Mouse (Mus musculus) erythroid progenitor cell, adult 5-6 weeks (primary cell): ENCODE data around the gene Immp1l. TPM values are rescaled to one million over a fixed set of nuclear protein-coding genes. Genes with fewer than 3 reads are reported as not detected.

Experiments
- ATAC-seq: replicated peaks from 2 replicates; pipeline ENCODE4 v1.8.0; 2016; ENCODE audit warnings: moderate number of reproducible peaks, mild to moderate bottlenecking, moderate TSS enrichment, inconsistent platforms; ENCODE audit not compliant: poor library complexity, low FRiP score, severe bottlenecking
- total RNA-seq, 2 experiments: library from RNA; stranded (forward) in 1 of 2; stranded (reverse) in 1 of 2; fragments of 150-400 nt in 1 of 2; fragments of 186-747, 209-891 nt in 1 of 2; gene quantifications; 2 replicates each; pipeline versions ENCODE4 v1.2.3 to v1.2.4; 2015 to 2017; ENCODE audit warnings: low replicate concordance in 2 of 2

Gene Immp1l
- total RNA-seq (2015; ENCODE audit: low replicate concordance) (9.6 and 13.3 TPM in 2 replicates), total RNA-seq (2017; ENCODE audit: low replicate concordance) (12.0 and 17.7 TPM in 2 replicates)

- ATAC-seq: peak; percentile 97
These were observed at the start of gene Immp1l, which contains the start of gene Elp4 for GRCm38 (mm10) chr2:105903896-105904756. Immp1l (plus strand) TSS chr2:105904638. Elp4 (minus strand) TSS chr2:105904564.

- no peak for ATAC-seq
These were observed 49.7 kb upstream of the Immp1l start for GRCm38 (mm10) chr2:105854740-105855139.

GRCm38 (mm10) chr2:105873403-105873802 is 31.0 kb upstream of the Immp1l start:
- ATAC-seq: no peak

GRCm38 (mm10) chr2:105890816-105891215 is 13.6 kb upstream of the Immp1l start:
- ATAC-seq: no peak

- peak; percentile 73 for ATAC-seq
These were observed 314 bp downstream of the Immp1l start for GRCm38 (mm10) chr2:105904757-105905146.

GRCm38 (mm10) chr2:105908351-105908750 is 3.9 kb downstream of the Immp1l start:
- no peak for ATAC-seq

- ATAC-seq: peak; percentile 54; the same call in 1 of the 2 replicates
These were observed 6.2 kb downstream of the Immp1l start for GRCm38 (mm10) chr2:105910611-105911010.

- no peak for ATAC-seq
These were observed 9.4 kb downstream of the Immp1l start for GRCm38 (mm10) chr2:105913655-105914366.

GRCm38 (mm10) chr2:105916671-105917070 is 12.2 kb downstream of the Immp1l start:
- no peak for ATAC-seq

GRCm38 (mm10) chr2:105917623-105918346 is 13.3 kb downstream of the Immp1l start:
- ATAC-seq: no peak

GRCm38 (mm10) chr2:105950131-105950530 is 45.7 kb downstream of the Immp1l start:
- no peak for ATAC-seq

GRCm38 (mm10) chr2:105951350-105951940 is 47.0 kb downstream of the Immp1l start:
- no peak for ATAC-seq

GRCm38 (mm10) chr2:105953862-105954261 is 49.4 kb downstream of the Immp1l start:
- no peak for ATAC-seq

- ATAC-seq: no peak
These were observed 59.0 kb downstream of the Immp1l start for GRCm38 (mm10) chr2:105963447-105963846.

- ATAC-seq: no peak
These were observed 69.5 kb downstream of the Immp1l start for GRCm38 (mm10) chr2:105973941-105974340.

- no peak for ATAC-seq
These were observed 73.6 kb downstream of the Immp1l start for GRCm38 (mm10) chr2:105978065-105978464.

GRCm38 (mm10) chr2:105985206-105985605 is 80.8 kb downstream of the Immp1l start:
- no peak for ATAC-seq

GRCm38 (mm10) chr2:105987131-105987530 is 82.7 kb downstream of the Immp1l start:
- ATAC-seq: no peak

GRCm38 (mm10) chr2:105987999-105988398 is 83.6 kb downstream of the Immp1l start:
- no peak for ATAC-seq
